Mouse (Mus musculus) stomach, embryonic 16.5 days (tissue): ENCODE results near the gene Sept14. TPM values are rescaled to one million over a fixed set of nuclear protein-coding genes. Genes with fewer than 3 reads are reported as not detected.
A peak's percentile ranks its signal among the peaks of the same experiment; 100 is the strongest.

Source experiments
- ATAC-seq: fragments of 200-750 bp; cut with Nextera tagmentation; 2 replicates; pipeline ENCODE4 v1.8.0; 2017; ENCODE audit warnings: moderate number of reproducible peaks, moderate TSS enrichment; ENCODE audit not compliant: insufficient read depth, low FRiP score
- H3K27ac ChIP-seq: fragments of 300-500 bp; sonication (generic); 2 replicates; pipeline ENCODE4 v1.5.1; 2014; ENCODE audit warnings: low read length
- H3K27me3 ChIP-seq: fragments of 300-500 bp; sonication (generic); 2 replicates; pipeline ENCODE4 v1.6.1; 2014; ENCODE audit warnings: low read length, control low read depth, mixed read lengths; ENCODE audit not compliant: control insufficient read depth, insufficient read depth
- H3K36me3 ChIP-seq: fragments of 300-500 bp; sonication (generic); 2 replicates; pipeline ENCODE4 v1.6.1; 2014; ENCODE audit warnings: low read length; ENCODE audit not compliant: control insufficient read depth, insufficient read depth
- H3K4me1 ChIP-seq: fragments of 300-500 bp; sonication (generic); 2 replicates; pipeline ENCODE4 v1.6.1; 2014; ENCODE audit warnings: low read length, control low read depth, mixed read lengths; ENCODE audit not compliant: control insufficient read depth, insufficient read depth
- H3K4me2 ChIP-seq: fragments of 300-500 bp; sonication (generic); 2 replicates; pipeline ENCODE4 v1.6.1; 2014; ENCODE audit warnings: low read depth, low read length, mixed read lengths
- H3K4me3 ChIP-seq: fragments of 300-500 bp; sonication (generic); replicated peaks from 2 replicates; pipeline ENCODE4 v1.5.1; 2014; ENCODE audit warnings: mild to moderate bottlenecking, low read length
- H3K9ac ChIP-seq: fragments of 300-500 bp; sonication (generic); 2 replicates; pipeline ENCODE4 v1.6.1; 2014; ENCODE audit warnings: low read length
- H3K9me3 ChIP-seq: fragments of 300-500 bp; sonication (generic); replicated peaks from 2 replicates; pipeline ENCODE4 v1.6.1; 2016; ENCODE audit warnings: low read length, control low read depth; ENCODE audit not compliant: control insufficient read depth
- WGBS: fragments of 180-500 bp; shearing (Covaris S2); extraction: QIAGEN DNeasy Blood & Tissue Kit; methylation state at CpG from one replicate; pipeline ENCODE4 v1.1.7; 2014; 5-methylcytosine and 5-hydroxymethylcytosine counted together
- polyA plus RNA-seq: library from polyadenylated mRNA; unstranded; fragments of >200 nt; fragmentation: Nextera tagmentation; extraction: Ambion mirVana; gene quantifications from 2 replicates; pipeline ENCODE4 v1.2.1, GENCODE M21; 2015

Gene Sept14
- polyA plus RNA-seq, 1 experiment from 2014 or later, result not detected

GRCm38 (mm10) chr5:129725774-129726392 is 17.6 kb upstream of the Sept14 start:
- Histone ChIP-seq H3K9ac (peak overlapping the region; percentile 97), H3K4me1 (peaks cover 41% of the 10 kb centered on the region), H3K4me3 (peak overlapping the region; percentile 72), H3K27ac (peak overlapping the region; percentile 96), H3K9me3 (no peaks in the 10 kb centered on the region), H3K27me3 (no peaks in the 10 kb centered on the region), H3K36me3 (no peaks in the 10 kb centered on the region), H3K4me2 (peak overlapping the region; percentile 51)
- 24% methylated on average over 7 of the region's 7 CpGs for WGBS
- ATAC-seq, result no peak

- Histone ChIP-seq H3K27me3 (no peaks in the 10 kb centered on the region), H3K36me3 (0 out of 2 replicates have a peak, but pooled peaks cover 1% of the 10 kb centered on the region), H3K9me3 (no peaks in the 10 kb centered on the region), H3K27ac (peak within 1 kb of the TSS; percentile 96), H3K4me1 (peaks cover 35% of the 10 kb centered on the region), H3K9ac (peak within 1 kb of the TSS; percentile 97), H3K4me3 (peak within 1 kb of the TSS; percentile 72), H3K4me2 (peak within 1 kb of the TSS; percentile 51)
- WGBS, result under 1% methylated on average over 84 of the region's 93 CpGs
- peak; percentile 94 for ATAC-seq
Observed at GRCm38 (mm10) chr5:129724834-129725773, 16.8 kb upstream of the Sept14 start, which contains the start of gene Nipsnap2. TSS of gene Nipsnap2 (plus strand) at chr5:129725063.

GRCm38 (mm10) chr5:129724268-129724667 is 16.0 kb upstream of the Sept14 start:
- 0 out of 2 replicates have a peak, but pooled peaks have one; percentile 2 for ATAC-seq
- no peaks in the 10 kb centered on the region for H3K9me3 ChIP-seq
- peaks cover 27% of the 10 kb centered on the region for H3K4me1 ChIP-seq
- no peaks in the 10 kb centered on the region for H3K27me3 ChIP-seq
- H3K4me2 ChIP-seq, result peak overlapping the region; percentile 51
- H3K27ac ChIP-seq, result peak overlapping the region; percentile 96
- H3K4me3 ChIP-seq, result peak overlapping the region; percentile 72
- peaks cover 9% of the 10 kb centered on the region; the same call in 1 of the 2 replicates for H3K36me3 ChIP-seq
- 37% methylated on average over 4 of the region's 4 CpGs for WGBS
- H3K9ac ChIP-seq, result peak overlapping the region; percentile 97

GRCm38 (mm10) chr5:129720176-129720575 is 11.9 kb upstream of the Sept14 start:
- no peaks in the 10 kb centered on the region for H3K27me3 ChIP-seq
- no peaks in the 10 kb centered on the region for H3K9me3 ChIP-seq
- H3K4me2 ChIP-seq, result no peak overlapping the region
- H3K36me3 ChIP-seq, result peaks cover 30% of the 10 kb centered on the region
- H3K4me1 ChIP-seq, result peaks cover 16% of the 10 kb centered on the region
- WGBS, result 86% methylated on average over 3 of the region's 3 CpGs
- ATAC-seq, result no peak
- H3K4me3 ChIP-seq, result no peak overlapping the region
- H3K27ac ChIP-seq, result no peak overlapping the region
- no peak overlapping the region for H3K9ac ChIP-seq

- H3K4me2 ChIP-seq, result no peak overlapping the region
Observed at GRCm38 (mm10) chr5:129717016-129717415, 8.7 kb upstream of the Sept14 start.

GRCm38 (mm10) chr5:129715326-129715861 is 7.1 kb upstream of the Sept14 start, which contains the start of gene Mrps17:
TSS of gene Mrps17 (plus strand) at chr5:129715497.
- H3K4me1 ChIP-seq, result peaks cover 8% of the 10 kb centered on the region
- H3K9ac ChIP-seq, result peak within 1 kb of the TSS; percentile 90
- peaks cover 30% of the 10 kb centered on the region for H3K36me3 ChIP-seq
- H3K27me3 ChIP-seq, result no peaks in the 10 kb centered on the region
- peak within 1 kb of the TSS; percentile 87 for H3K4me3 ChIP-seq
- peak within 1 kb of the TSS; percentile 56 for H3K27ac ChIP-seq
- H3K9me3 ChIP-seq, result no peaks in the 10 kb centered on the region
- under 1% methylated on average over 33 of the region's 33 CpGs for WGBS
- H3K4me2 ChIP-seq, result peak within 1 kb of the TSS; percentile 83
- ATAC-seq, result peak; percentile 98

More at GRCm38 (mm10) chr5:129717016-129717415, 8.7 kb upstream of the Sept14 start:
- WGBS, result 74% methylated on average over 9 of the region's 9 CpGs
- no peaks in the 10 kb centered on the region for H3K27me3 ChIP-seq
- no peak for ATAC-seq
- peaks cover 8% of the 10 kb centered on the region for H3K4me1 ChIP-seq
- no peak overlapping the region for H3K9ac ChIP-seq
- no peaks in the 10 kb centered on the region for H3K9me3 ChIP-seq
- H3K27ac ChIP-seq, result no peak overlapping the region
- peaks cover 30% of the 10 kb centered on the region for H3K36me3 ChIP-seq
- H3K4me3 ChIP-seq, result no peak overlapping the region

GRCm38 (mm10) chr5:129703368-129703767 is 4.9 kb downstream of the Sept14 start:
- Histone ChIP-seq H3K4me3 (no peak overlapping the region), H3K9me3 (no peaks in the 10 kb centered on the region), H3K27ac (no peak overlapping the region), H3K27me3 (no peaks in the 10 kb centered on the region), H3K9ac (no peak overlapping the region), H3K4me2 (no peak overlapping the region), H3K36me3 (no peaks in the 10 kb centered on the region), H3K4me1 (no peaks in the 10 kb centered on the region)
- no peak for ATAC-seq

- Histone ChIP-seq H3K27ac (no peak overlapping the region), H3K9ac (no peak overlapping the region), H3K4me1 (no peaks in the 10 kb centered on the region), H3K4me3 (no peak overlapping the region), H3K4me2 (no peak overlapping the region), H3K9me3 (no peaks in the 10 kb centered on the region), H3K36me3 (no peaks in the 10 kb centered on the region), H3K27me3 (no peaks in the 10 kb centered on the region)
- WGBS, result 68% methylated on average over 1 of the region's 1 CpGs
- ATAC-seq, result no peak
Observed at GRCm38 (mm10) chr5:129701706-129702105, 6.6 kb downstream of the Sept14 start.
